Mouse (Mus musculus) erythroid progenitor cell, adult 5-6 weeks (primary cell): ENCODE measurements around the gene Tspyl2. TPM values are rescaled to one million over a fixed set of nuclear protein-coding genes. Genes with fewer than 3 reads are reported as not detected.
"Not testable (repeated sequence)": the region's sequence is repeated elsewhere in the genome, so short reads cannot be mapped to it uniquely, and the experiment has no call there.

Experiments used
- ATAC-seq: replicated peaks from 2 replicates; pipeline ENCODE4 v1.8.0; 2016; ENCODE audit warnings: moderate number of reproducible peaks, mild to moderate bottlenecking, moderate TSS enrichment, inconsistent platforms; ENCODE audit not compliant: poor library complexity, low FRiP score, severe bottlenecking
- total RNA-seq, 2 experiments: library from RNA; stranded (forward) in 1 of 2; stranded (reverse) in 1 of 2; fragments of 150-400 nt in 1 of 2; fragments of 186-747, 209-891 nt in 1 of 2; gene quantifications; 2 replicates each; pipeline versions ENCODE4 v1.2.3 to v1.2.4; 2015 to 2017; ENCODE audit warnings: low replicate concordance in 2 of 2

Gene Tspyl2
- 0.84 and 1.4 TPM in 2 replicates for total RNA-seq (2015; ENCODE audit: low replicate concordance)
- 2.0 and 2.1 TPM in 2 replicates for total RNA-seq (2017; ENCODE audit: low replicate concordance)

- peak; percentile 100 for ATAC-seq
These were observed at the start of gene Tspyl2 for GRCm38 (mm10) chrX:152342358-152342901. TSS of gene Tspyl2 (minus strand) at chrX:152342425.

GRCm38 (mm10) chrX:152368397-152369273, 26.4 kb upstream of the Tspyl2 start, which contains the start of gene Gpr173:
TSS of gene Gpr173 (minus strand) at chrX:152368704.
- no peak for ATAC-seq

GRCm38 (mm10) chrX:152368054-152368396, 25.8 kb upstream of the Tspyl2 start:
- no peak for ATAC-seq

- ATAC-seq, result no peak
These were observed 24.2 kb upstream of the Tspyl2 start for GRCm38 (mm10) chrX:152366418-152366817.

- peak; percentile 63 for ATAC-seq
These were observed 10.4 kb upstream of the Tspyl2 start for GRCm38 (mm10) chrX:152352553-152353153.

GRCm38 (mm10) chrX:152347041-152347440, 4.8 kb upstream of the Tspyl2 start:
- ATAC-seq, result no peak

GRCm38 (mm10) chrX:152346587-152346986, 4.4 kb upstream of the Tspyl2 start:
- ATAC-seq, result no peak

- ATAC-seq, result no peak
These were observed 678 bp upstream of the Tspyl2 start for GRCm38 (mm10) chrX:152342903-152343302.

- ATAC-seq, result no peak
These were observed 729 bp downstream of the Tspyl2 start for GRCm38 (mm10) chrX:152341496-152341895.

- ATAC-seq, result peak; percentile 85
These were observed 5.5 kb downstream of the Tspyl2 start for GRCm38 (mm10) chrX:152336546-152337332.

- ATAC-seq, result not testable (repeated sequence)
These were observed 6.1 kb downstream of the Tspyl2 start for GRCm38 (mm10) chrX:152336123-152336522.

- not testable (repeated sequence) for ATAC-seq
These were observed 12.8 kb downstream of the Tspyl2 start for GRCm38 (mm10) chrX:152329400-152329799.

- peak; percentile 56 for ATAC-seq
These were observed 14.6 kb downstream of the Tspyl2 start for GRCm38 (mm10) chrX:152327689-152328052.

- peak; percentile 100 for ATAC-seq
These were observed 15.1 kb downstream of the Tspyl2 start, which contains the start of gene Kantr for GRCm38 (mm10) chrX:152326996-152327688. TSS of gene Kantr (minus strand) at chrX:152327495.

GRCm38 (mm10) chrX:152323584-152323983, 18.6 kb downstream of the Tspyl2 start:
- no peak for ATAC-seq

GRCm38 (mm10) chrX:152322776-152323175, 19.4 kb downstream of the Tspyl2 start:
- ATAC-seq, result no peak

- no peak for ATAC-seq
These were observed 21.7 kb downstream of the Tspyl2 start for GRCm38 (mm10) chrX:152320535-152320934.

GRCm38 (mm10) chrX:152307942-152308341, 34.3 kb downstream of the Tspyl2 start:
- peak; percentile 86 for ATAC-seq

GRCm38 (mm10) chrX:152307371-152307770, 34.9 kb downstream of the Tspyl2 start:
- ATAC-seq, result peak; percentile 99
